Comparison of ENCODE assay signal across 9 mouse cellular contexts in genomic region chr7:143444955-143445648, GRCm38 (mm10). TPM values are rescaled to one million over a fixed set of nuclear protein-coding genes. Genes with fewer than 3 reads are reported as not detected.
A peak's percentile ranks its signal among the peaks of the same experiment; 100 is the strongest.
DNase-seq lines count a peak whose midpoint lies in the region; TF ChIP-seq lines count a peak whose summit lies in the region.
"Had no signal": no experiment of that assay in that cellular context is flagged by ENCODE, and none has a peak within 500 bp of the region (broad histone marks: within the 10 kb centered on the region; RNA-seq: fewer than 3 reads in every experiment).

No protein-coding gene starts in this region.

- H3K4me3 ChIP-seq in E14TG2a.4 (replicated peaks; ENCODE audit: low read length) = peak overlapping the region; percentile 71
- peak overlapping the region; percentile 53 for H3K4me3 ChIP-seq in hindbrain, embryonic 10.5 days
- H3K4me3 ChIP-seq: megakaryocyte, embryonic 14.5 days had no signal

- 1% methylated on average over 55 of the region's 55 CpGs for WGBS in hindbrain, embryonic 10.5 days

- no peaks in the 10 kb centered on the region for H3K36me3 ChIP-seq in E14TG2a.4 (ENCODE audit: insufficient read depth, low read length)
- H3K36me3 ChIP-seq in hindbrain, embryonic 10.5 days = no peaks in the 10 kb centered on the region

- H3K9me3 ChIP-seq in E14TG2a.4 (ENCODE audit: low read length) = peaks cover 4% of the 10 kb centered on the region; the same call in 1 of the 2 replicates
- no peaks in the 10 kb centered on the region for H3K9me3 ChIP-seq in hindbrain, embryonic 10.5 days
- H3K9me3 ChIP-seq: megakaryocyte, embryonic 14.5 days had no signal

- peak overlapping the region; percentile 89 for H3K27ac ChIP-seq in hindbrain, embryonic 10.5 days

- peak; percentile 13 for DNase-seq in adrenal gland, postnatal 25 days
- DNase-seq in adrenal gland, postnatal 14 days = no peak
- peak; percentile 63 for DNase-seq in hindbrain, embryonic 10.5 days (ENCODE audit: low spot score)
- peak; percentile 67 for DNase-seq in mesoderm, embryonic 11.5 days (ENCODE audit: low read depth, low spot score)
- no peak for DNase-seq in spleen, adult 18-20 months
- DNase-seq in left cerebral cortex, adult 9 months (ENCODE audit: low spot score in 2 of 2) = no peak
- DNase-seq in urinary bladder, adult 2 months (ENCODE audit: low spot score) = no peak

- no peak for TF ChIP-seq CTCF in E14TG2a.4 (conservative IDR thresholded peaks at IDR 0.05; ENCODE audit: low read length)

- peaks cover 45% of the 10 kb centered on the region for H3K4me1 ChIP-seq in E14TG2a.4 (replicated peaks; ENCODE audit: low read depth, low read length)
- peaks cover 66% of the 10 kb centered on the region for H3K4me1 ChIP-seq in hindbrain, embryonic 10.5 days (replicated peaks)

- H3K27me3 ChIP-seq in E14TG2a.4 (ENCODE audit: insufficient read depth, low read length) = peaks cover 96% of the 10 kb centered on the region
- H3K27me3 ChIP-seq in hindbrain, embryonic 10.5 days (ENCODE audit: insufficient read depth, poor library complexity, severe bottlenecking) = peaks cover 94% of the 10 kb centered on the region

RNA-seq across cellular contexts. Expression of gene Cdkn1c, which starts 15.7 kb away (rescaled TPM):
- total RNA-seq in adrenal gland, postnatal 25 days (2021) = 669 and 905 TPM in 2 replicates
- total RNA-seq in adrenal gland, postnatal 14 days (2021) = 321 and 419 TPM in 2 replicates
- 438 and 682 TPM in 2 replicates for polyA plus RNA-seq in hindbrain, embryonic 10.5 days (2016; fragmentation: Nextera tagmentation; extraction: Ambion mirVana)
- 17.5 TPM in 2 replicates for polyA plus RNA-seq in urinary bladder, adult 2 months (2012; rRNA removed)

RNA-seq across cellular contexts. Expression of gene Slc22a18, which starts 28.4 kb away (rescaled TPM):
- total RNA-seq in adrenal gland, postnatal 25 days (2021) = 1.2 and 1.4 TPM in 2 replicates
- total RNA-seq in adrenal gland, postnatal 14 days (2021) = 1.8 and 11.3 TPM in 2 replicates
- 0.39 and 0.58 TPM in 2 replicates for polyA plus RNA-seq in hindbrain, embryonic 10.5 days (2016; fragmentation: Nextera tagmentation; extraction: Ambion mirVana)
- 17.8 and 19.0 TPM in 2 replicates for polyA plus RNA-seq in urinary bladder, adult 2 months (2012; rRNA removed)

RNA-seq across cellular contexts. Expression of gene Phlda2, which starts 57.8 kb away (rescaled TPM):
- total RNA-seq in adrenal gland, postnatal 25 days (2021) = 1.8 and 2.7 TPM in 2 replicates
- 0.78 and 1.4 TPM in 2 replicates for total RNA-seq in adrenal gland, postnatal 14 days (2021)
- polyA plus RNA-seq in hindbrain, embryonic 10.5 days (2016; fragmentation: Nextera tagmentation; extraction: Ambion mirVana) = 0.92 and 1.5 TPM in 2 replicates
- polyA plus RNA-seq in urinary bladder, adult 2 months (2012; rRNA removed) = 25.1 and 28.0 TPM in 2 replicates

Comparison
In these comparisons a context has a peak if more than half of its experiments do, and no peak if none do; other contexts are left out.
1. DNase-seq: peak in adrenal gland, postnatal 25 days (single experiment), hindbrain, embryonic 10.5 days (single experiment) and mesoderm, embryonic 11.5 days (single experiment); none in adrenal gland, postnatal 14 days (single experiment), spleen, adult 18-20 months (0 of 2), left cerebral cortex, adult 9 months (0 of 2) and urinary bladder, adult 2 months (single experiment).